Mouse (Mus musculus): ENCODE measurements around the gene R3hdm2. TPM values are rescaled to one million over a fixed set of nuclear protein-coding genes. Genes with fewer than 3 reads are reported as not detected.

Gene R3hdm2
- total RNA-seq, 4 experiments from 2014 or later = 247 to 279 (median 255) TPM

GRCm38 (mm10) chr10:127542084-127542483 lies 162.0 kb downstream of the R3hdm2 start:
- no peak for DNase-seq (ENCODE audit: low spot score in 2 of 2)

GRCm38 (mm10) chr10:127542720-127543119 lies 162.6 kb downstream of the R3hdm2 start:
- no peak for DNase-seq (ENCODE audit: low spot score in 2 of 2)

- no peak for DNase-seq (ENCODE audit: low spot score in 2 of 2)
These were observed 163.8 kb downstream of the R3hdm2 start for GRCm38 (mm10) chr10:127543916-127544315.

- no peak for DNase-seq (ENCODE audit: low spot score in 2 of 2)
These were observed 164.2 kb downstream of the R3hdm2 start for GRCm38 (mm10) chr10:127544375-127544774.

- no peak for DNase-seq (ENCODE audit: low spot score in 2 of 2)
These were observed 166.4 kb downstream of the R3hdm2 start for GRCm38 (mm10) chr10:127546505-127546904.

GRCm38 (mm10) chr10:127548236-127548635 lies 168.1 kb downstream of the R3hdm2 start:
- no peak for DNase-seq (ENCODE audit: low spot score in 2 of 2)

Other genes with a start within 250 kb of the R3hdm2 start
- gene B4galnt1, start 215.1 kb upstream of the R3hdm2 start, total RNA-seq (2022) = 100 to 1,000 TPM; 105 to 118 (median 112) TPM
- 1 to 10 TPM; 5.8 to 7.4 (median 6.9) TPM for gene Slc26a10, start 199.7 kb upstream of the R3hdm2 start, total RNA-seq (2022)
- 100 to 1,000 TPM; 153 to 178 (median 174) TPM for gene Arhgef25, start 190.2 kb upstream of the R3hdm2 start, total RNA-seq (2022)
- 100 to 1,000 TPM; 211 to 218 (median 216) TPM for gene Dtx3, start 184.6 kb upstream of the R3hdm2 start, total RNA-seq (2022)
- gene Pip4k2c, start 168.7 kb upstream of the R3hdm2 start, total RNA-seq (2022) = 100 to 1,000 TPM; 104 to 112 (median 106) TPM
- gene Kif5a, start 117.0 kb upstream of the R3hdm2 start, total RNA-seq (2022) = 1,000 to 10,000 TPM; 1,113 to 1,308 (median 1,238) TPM
- 100 to 1,000 TPM; 254 to 263 (median 254) TPM for gene Dctn2, start 114.0 kb upstream of the R3hdm2 start, total RNA-seq (2022)
- 10 to 100 TPM; 32.5 to 53.7 (median 44.4) TPM for gene Mbd6, start 91.3 kb upstream of the R3hdm2 start, total RNA-seq (2022)
- 10 to 100 TPM; 54.2 to 61.3 (median 56.8) TPM for gene Mars, start 68.5 kb upstream of the R3hdm2 start, total RNA-seq (2022)
- 1 to 10 TPM in 2 of 4 experiments, under 1 TPM in 2; 0.74 to 2.6 (median 1.6) TPM for gene Arhgap9, start 58.4 kb upstream of the R3hdm2 start, total RNA-seq (2022)
- 1 to 10 TPM; 2.9 to 5.4 (median 3.2) TPM for gene Gli1, start 38.4 kb upstream of the R3hdm2 start, total RNA-seq (2022)
- under 1 TPM; 0.09 to 0.18 (median 0.16) TPM for gene Inhbe, start 25.9 kb upstream of the R3hdm2 start, total RNA-seq (2022)
- not detected for gene Inhbc, start 9.9 kb upstream of the R3hdm2 start, total RNA-seq (2022)
- 1 to 10 TPM; 2.3 to 4.5 (median 3.0) TPM for gene Stac3, start 121.4 kb downstream of the R3hdm2 start, total RNA-seq (2022)
- gene Ndufa4l2, start 134.6 kb downstream of the R3hdm2 start, total RNA-seq (2022) = 1 to 10 TPM; 3.8 to 5.2 (median 4.6) TPM
- 10 to 100 TPM; 24.4 to 33.6 (median 25.7) TPM for gene Shmt2, start 142.1 kb downstream of the R3hdm2 start, total RNA-seq (2022)
- 1 to 10 TPM; 6.6 to 9.7 (median 8.4) TPM for gene Nxph4, start 154.2 kb downstream of the R3hdm2 start, total RNA-seq (2022)
- gene Lrp1, start 240.8 kb downstream of the R3hdm2 start, total RNA-seq (2022) = 100 to 1,000 TPM; 295 to 337 (median 306) TPM

Measured in left cerebral cortex, adult 8-10 months (tissue).